Mouse (Mus musculus) olfactory bulb, adult 2 months (tissue): ENCODE results near the gene Tdrd9.

Source experiments
- CTCF ChIP-seq: fragments of 200-500 bp; IDR thresholded peaks from 2 replicates; pipeline ENCODE4 v1.5.1; 2012; ENCODE audit warnings: low read depth, mild to moderate bottlenecking, low read length, moderate library complexity; ENCODE audit not compliant: insufficient read depth
- POLR2A ChIP-seq: fragments of 200-500 bp; IDR thresholded peaks from 2 replicates; pipeline ENCODE4 v1.6.1; 2012; ENCODE audit warnings: mild to moderate bottlenecking, low read depth, low read length, moderate library complexity; ENCODE audit not compliant: insufficient read depth

DNA sequence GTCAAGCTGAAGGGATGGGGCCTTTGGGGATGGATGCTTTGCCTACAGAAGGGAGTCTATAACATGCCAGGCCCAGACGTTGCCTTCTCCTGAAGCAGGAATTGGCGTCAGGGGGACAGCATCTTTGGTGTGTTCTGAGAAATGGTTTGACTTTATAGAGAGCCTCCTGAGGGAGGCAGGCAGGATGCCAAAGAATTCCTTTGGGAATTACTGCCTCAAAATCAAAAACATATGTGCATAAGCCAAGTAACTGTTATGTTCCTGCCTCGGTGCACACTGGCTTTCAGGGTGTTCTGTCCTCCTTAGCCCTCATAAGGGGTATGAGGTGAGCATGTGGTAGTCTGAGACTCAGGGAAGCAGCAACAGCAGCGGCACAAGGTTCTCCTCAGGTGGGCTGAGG lies 45.0 kb downstream of the Tdrd9 start:
- TF ChIP-seq POLR2A (no peak), CTCF (no peak)
